Mouse (Mus musculus): ENCODE data around the gene Pcmtd2. TPM values are rescaled to one million over a fixed set of nuclear protein-coding genes. Genes with fewer than 3 reads are reported as not detected.
"Not testable (repeated sequence)": the region's sequence is repeated elsewhere in the genome, so short reads cannot be mapped to it uniquely, and the experiment has no call there.

Gene Pcmtd2
- polyA plus RNA-seq (2012; rRNA removed): 11.0 and 20.2 TPM in 2 replicates

DNA sequence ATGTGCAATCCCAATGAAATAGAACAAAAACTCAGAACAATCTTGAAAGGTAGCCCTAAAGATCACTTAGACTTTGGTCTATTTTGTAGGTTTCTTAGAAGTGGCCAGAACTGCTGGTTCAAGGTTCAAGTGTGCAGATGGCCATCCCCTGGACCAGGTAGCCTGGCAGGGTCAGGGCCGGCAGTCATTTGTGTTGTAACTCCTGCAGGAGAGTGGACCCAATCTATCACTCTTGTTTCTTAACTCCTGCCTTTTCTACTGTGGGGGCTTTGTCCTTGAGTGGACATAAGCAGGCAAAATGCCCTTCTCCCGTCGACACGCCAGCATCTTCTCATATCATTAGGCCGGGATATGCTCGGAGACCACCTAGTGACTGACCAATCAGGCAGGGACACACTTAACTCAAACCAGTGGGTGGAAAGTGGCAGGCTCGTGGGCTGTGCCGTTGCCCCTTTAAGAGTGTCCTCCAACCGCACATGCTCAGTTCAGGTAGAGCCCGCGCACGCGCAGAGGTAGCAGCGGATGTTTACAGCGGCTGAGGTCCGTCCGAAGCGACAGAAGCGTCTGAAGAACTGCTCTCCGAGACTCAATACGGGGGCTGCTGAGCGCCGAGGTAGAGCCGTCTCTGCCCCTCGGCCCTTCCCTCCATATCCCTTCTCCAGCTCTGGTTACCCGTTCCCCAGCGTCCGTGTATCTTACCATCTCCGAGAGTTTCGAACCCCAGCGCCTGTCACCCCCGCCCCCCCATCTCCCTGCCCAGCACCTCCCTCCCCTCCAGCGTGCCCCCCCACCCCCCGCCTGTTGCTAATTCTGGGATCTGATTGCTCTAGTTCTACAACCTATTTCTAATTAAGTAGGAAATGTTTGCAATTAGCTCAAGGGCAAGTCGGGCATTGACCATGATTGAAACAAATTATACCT is at the start of gene Pcmtd2:
Pcmtd2 (plus strand) TSS at position 483 of the 921 bp plus-strand sequence.
- peak; percentile 80 for DNase-seq (ENCODE audit: low read depth, low spot score)
- under 1% methylated on average over 35 of the region's 35 CpGs for WGBS

DNA sequence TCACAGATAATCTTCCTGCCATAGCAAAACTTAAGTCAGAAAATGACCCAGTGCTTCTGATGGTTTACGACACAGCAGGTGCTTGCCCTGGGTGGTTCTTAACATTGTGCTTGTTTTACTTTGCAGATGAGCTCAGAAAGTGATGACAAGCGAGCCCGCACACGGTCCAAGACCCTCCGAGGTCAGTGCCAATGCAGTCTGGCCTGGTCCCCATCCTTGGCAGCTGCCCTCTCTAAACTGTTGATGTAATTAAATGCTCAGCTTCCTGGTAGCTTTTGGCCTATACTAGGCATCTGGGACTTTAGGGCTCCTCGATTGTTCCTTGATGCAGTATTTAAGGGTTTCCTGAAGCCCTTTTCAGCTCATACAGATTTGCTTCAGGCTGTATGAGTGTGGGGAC is 48.3 kb upstream of the Pcmtd2 start:
- 70% methylated on average over 6 of the region's 6 CpGs for WGBS
- no peak for DNase-seq (ENCODE audit: low read depth, low spot score)

DNA sequence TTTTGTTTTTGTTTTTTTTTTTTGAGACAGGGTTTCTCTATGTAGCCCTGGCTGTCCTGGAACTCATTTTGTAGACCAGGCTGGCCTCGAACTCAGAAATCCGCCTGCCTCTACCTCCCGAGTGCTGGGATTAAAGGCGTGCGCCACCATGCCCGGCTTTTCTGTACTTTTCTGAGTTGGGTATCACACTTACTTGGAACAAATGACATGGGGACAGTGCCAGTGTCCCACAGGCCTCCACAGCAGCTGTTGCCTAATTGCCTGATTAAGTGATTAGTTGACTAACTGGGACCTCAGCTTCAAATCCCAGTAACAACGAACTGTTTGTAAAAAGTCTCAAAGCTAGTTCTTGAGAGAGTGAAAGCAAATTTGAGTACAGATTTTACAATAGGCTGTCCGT is 44.5 kb upstream of the Pcmtd2 start:
- 71% methylated on average over 8 of the region's 8 CpGs for WGBS
- DNase-seq (ENCODE audit: low read depth, low spot score): not testable (repeated sequence)

DNA sequence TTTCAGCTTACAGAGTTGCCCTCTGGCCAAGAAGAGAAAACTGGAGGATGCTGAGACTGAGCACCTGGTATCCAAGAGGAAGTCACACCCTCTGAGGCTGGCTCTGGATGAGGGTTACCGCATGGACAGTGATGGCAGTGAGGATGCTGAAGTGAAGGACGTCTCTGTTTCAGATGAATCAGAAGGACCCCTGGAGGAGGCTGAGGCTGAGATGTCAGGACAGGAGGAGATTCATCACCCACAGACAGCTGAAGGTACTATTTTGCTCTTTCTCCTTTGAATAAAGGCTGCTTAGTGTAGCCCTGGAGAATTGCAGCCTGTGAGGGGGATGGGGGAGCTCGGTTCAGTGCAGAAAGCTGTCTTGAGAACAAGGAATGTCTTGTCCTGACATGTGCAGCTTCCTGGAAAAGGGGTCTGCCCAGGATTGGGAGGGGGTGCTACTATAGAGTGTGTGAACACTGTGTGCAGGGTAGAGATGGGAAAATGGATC is 42.0 kb upstream of the Pcmtd2 start:
- no peak for DNase-seq (ENCODE audit: low read depth, low spot score)
- WGBS: 54% methylated on average over 3 of the region's 3 CpGs

DNA sequence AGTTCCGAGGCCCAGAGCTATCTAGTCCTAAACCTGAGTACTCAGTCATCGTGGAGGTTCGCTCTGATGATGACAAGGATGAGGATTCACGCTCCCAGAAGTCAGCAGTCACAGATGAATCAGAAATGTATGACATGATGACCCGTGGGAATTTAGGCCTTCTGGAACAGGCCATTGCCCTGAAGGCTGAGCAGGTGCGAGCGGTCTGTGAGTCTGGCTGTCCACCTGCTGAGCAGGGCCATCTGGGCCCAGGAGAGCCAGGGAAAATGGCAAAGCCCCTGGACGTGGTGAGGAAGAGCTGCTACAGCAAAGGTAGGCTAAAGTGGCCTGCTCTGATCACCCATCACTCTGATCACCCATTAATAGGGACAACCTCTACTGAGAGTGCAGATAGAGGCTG is 40.0 kb upstream of the Pcmtd2 start:
- WGBS: 70% methylated on average over 8 of the region's 8 CpGs
- no peak for DNase-seq (ENCODE audit: low read depth, low spot score)

DNA sequence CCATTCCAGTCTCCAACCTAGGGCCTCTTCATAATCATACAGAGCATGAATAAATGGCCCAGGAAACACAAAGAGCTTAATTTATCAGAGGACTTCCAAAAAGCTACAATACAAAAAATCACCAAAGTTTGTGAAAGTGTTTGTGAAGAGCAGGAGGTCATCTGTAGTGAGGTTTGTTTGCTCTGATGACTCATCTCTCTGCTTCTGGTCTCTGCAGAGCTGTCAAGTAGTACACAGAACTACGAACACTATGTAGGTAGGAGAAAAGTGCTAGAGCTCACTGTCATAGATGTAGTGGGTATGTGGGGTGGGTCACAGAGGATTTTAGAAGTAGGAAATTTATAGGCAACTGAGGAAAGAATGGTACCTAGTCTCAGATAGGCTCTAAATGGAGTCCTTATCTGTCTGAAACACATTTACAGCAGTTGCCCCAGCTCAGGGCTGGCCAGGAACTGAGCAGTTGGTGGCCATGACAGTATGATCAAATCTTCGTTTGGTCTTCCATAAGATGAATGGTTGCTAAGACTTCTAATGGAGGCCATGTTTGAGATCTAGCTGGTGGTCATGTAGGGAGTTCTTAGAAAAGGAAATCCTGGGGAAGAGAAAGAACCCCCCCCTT is 8.5 kb upstream of the Pcmtd2 start:
- WGBS: 36% methylated on average over 2 of the region's 2 CpGs
- no peak for DNase-seq (ENCODE audit: low read depth, low spot score)

DNA sequence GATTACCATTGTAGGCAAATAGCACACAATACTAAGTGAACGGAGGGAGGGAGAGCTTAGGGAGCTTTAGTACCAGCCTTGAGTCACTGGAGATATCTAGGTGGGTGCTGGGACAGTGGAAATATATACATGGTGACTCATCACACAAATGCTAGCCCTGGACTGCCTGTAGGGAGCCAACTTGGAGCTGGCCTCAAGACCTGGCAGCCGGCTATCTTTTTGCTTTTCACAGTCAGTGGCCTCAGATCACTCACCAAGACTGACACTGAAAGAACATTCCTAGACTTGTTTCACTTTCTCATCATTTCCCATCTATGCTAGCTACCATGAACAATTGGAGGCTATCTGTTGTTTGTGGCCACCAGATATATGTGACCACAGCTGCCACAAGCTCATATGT is 4.9 kb upstream of the Pcmtd2 start:
- 66% methylated on average over 2 of the region's 2 CpGs for WGBS
- DNase-seq (ENCODE audit: low read depth, low spot score): no peak

- DNase-seq (ENCODE audit: low read depth, low spot score): no peak
- WGBS: under 1% methylated on average over 3 of the region's 3 CpGs
Measured at GRCm38 (mm10) chr2:181838293-181838680, 633 bp downstream of the Pcmtd2 start.

- no peak for DNase-seq (ENCODE audit: low read depth, low spot score)
- 47% methylated on average over 5 of the region's 5 CpGs for WGBS
Measured at GRCm38 (mm10) chr2:181845709-181846394, 8.2 kb downstream of the Pcmtd2 start.

- under 1% methylated on average over 35 of the region's 35 CpGs for WGBS
- DNase-seq (ENCODE audit: low read depth, low spot score): peak; percentile 98
Measured at GRCm38 (mm10) chr2:181863791-181864535, 26.3 kb downstream of the Pcmtd2 start, which contains the start of gene Polr3k. Gene Polr3k, plus strand, starts transcription at chr2:181864337.

DNA sequence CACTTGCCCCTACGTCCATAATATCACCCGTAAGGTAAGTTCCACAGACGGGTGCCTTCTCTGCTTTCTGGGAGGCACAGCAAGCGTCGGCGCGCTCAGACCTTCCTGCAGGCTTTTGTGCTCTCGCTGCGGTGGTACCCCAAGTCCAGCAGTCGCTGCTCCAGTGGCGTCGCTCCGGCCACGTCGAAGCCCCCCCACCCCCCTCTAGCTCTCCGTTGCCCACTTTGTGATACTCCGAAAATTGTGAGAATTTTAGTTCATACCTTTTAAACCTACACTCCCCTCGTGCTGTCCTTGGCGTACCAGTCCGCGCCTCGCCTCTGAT is 26.8 kb downstream of the Pcmtd2 start:
- WGBS: under 1% methylated on average over 22 of the region's 22 CpGs
- no peak for DNase-seq (ENCODE audit: low read depth, low spot score)

DNA sequence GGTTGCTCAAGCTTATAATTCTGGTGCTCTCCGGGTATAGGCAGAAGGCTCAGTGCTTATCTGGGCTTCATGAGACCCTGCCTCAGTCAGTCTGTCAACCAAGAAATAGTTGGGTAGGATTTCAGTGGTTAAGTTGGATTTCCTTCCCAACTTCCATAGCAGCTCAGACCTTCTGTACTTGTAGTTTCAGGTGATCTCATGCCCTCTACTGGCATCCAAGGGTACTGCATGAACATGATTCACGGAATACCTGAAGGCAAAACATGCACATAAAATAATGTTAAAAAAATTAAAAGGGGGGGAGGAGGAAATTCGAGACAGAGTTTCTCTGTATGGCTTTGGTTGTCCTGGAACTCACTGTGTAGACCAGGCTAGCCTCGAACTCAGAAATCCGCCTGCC is 29.3 kb downstream of the Pcmtd2 start:
- 43% methylated on average over 5 of the region's 5 CpGs for WGBS
- DNase-seq (ENCODE audit: low read depth, low spot score): peak; percentile 51

GRCm38 (mm10) chr2:181871039-181871438 is 33.4 kb downstream of the Pcmtd2 start:
- WGBS: 92% methylated on average over 2 of the region's 2 CpGs
- DNase-seq (ENCODE audit: low read depth, low spot score): no peak

- no peak for DNase-seq (ENCODE audit: low read depth, low spot score)
- 78% methylated on average over 1 of the region's 1 CpGs for WGBS
Measured at GRCm38 (mm10) chr2:181878903-181879302, 41.2 kb downstream of the Pcmtd2 start.

- no peak for DNase-seq (ENCODE audit: low read depth, low spot score)
- WGBS: 17% methylated on average over 3 of the region's 3 CpGs
Measured at GRCm38 (mm10) chr2:181883022-181883749, 45.5 kb downstream of the Pcmtd2 start.

Measured in large intestine, adult 2 months (tissue).